In the genomic region with DNA sequence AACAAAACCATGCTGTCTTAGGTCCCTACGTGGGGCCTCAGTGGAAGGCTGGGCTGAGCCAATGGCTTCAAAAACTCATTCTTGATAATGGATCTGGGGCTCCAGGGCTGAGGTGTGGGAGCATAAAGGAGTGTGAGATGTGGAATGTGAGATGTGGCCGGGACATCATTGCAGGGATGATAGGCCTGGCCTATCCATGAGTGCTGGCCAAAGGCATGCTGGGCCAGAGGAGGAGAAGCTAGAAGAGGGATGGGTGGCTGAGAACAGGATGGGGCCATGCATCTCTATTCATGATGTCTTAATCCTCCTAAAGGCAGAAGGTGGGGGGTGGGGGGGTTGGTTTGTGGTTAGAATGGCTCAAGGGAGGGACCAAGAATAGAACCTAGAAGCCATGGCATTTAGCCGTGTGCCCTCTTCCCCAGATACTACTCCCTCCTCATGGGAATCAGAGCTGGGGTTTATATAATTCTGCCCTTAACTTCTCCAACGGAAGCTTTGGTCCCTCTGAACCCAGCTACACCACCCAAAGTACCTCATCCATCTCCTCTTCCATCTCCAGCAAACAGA, we compare ENCODE assay signal across 8 mouse cellular contexts. TPM values are rescaled to one million over a fixed set of nuclear protein-coding genes. Genes with fewer than 3 reads are reported as not detected.
DNase-seq lines count a peak whose midpoint lies in the region; ATAC-seq and TF ChIP-seq lines count a peak whose summit lies in the region.

No protein-coding gene starts in this region.

- DNase-seq in testis, postnatal 14 days (ENCODE audit: low spot score): no peak
- no peak for DNase-seq in liver, embryonic 13.5 days
- DNase-seq in layer of hippocampus, adult 18-20 months (ENCODE audit: low spot score in 2 of 2): no peak
- DNase-seq in cerebellum, adult 9-11 months: no peak
- DNase-seq in spleen, postnatal 10 days (ENCODE audit: low spot score in 2 of 2): no peak

- no peak overlapping the region for H3K27ac ChIP-seq in testis, adult 2 months (ENCODE audit: control insufficient read depth, insufficient read depth, low read depth, low read length)
- H3K27ac ChIP-seq in liver, embryonic 13.5 days: no peak overlapping the region

- no peak for ATAC-seq in erythroblast, adult 5-6 weeks (replicated peaks; ENCODE audit: low FRiP score, poor library complexity, severe bottlenecking)
- ATAC-seq in liver, embryonic 13.5 days (ENCODE audit: low read depth): no peak

- no peak for TF ChIP-seq POLR2A in testis, adult 2 months (IDR thresholded peaks at IDR 0.05; ENCODE audit: control insufficient read depth, low read depth, low read length)

- H3K9ac ChIP-seq in liver, embryonic 13.5 days: no peak overlapping the region

- peak overlapping the region; percentile 90 for H3K4me2 ChIP-seq in liver, embryonic 13.5 days

- H3K36me3 ChIP-seq in erythroblast, embryonic 14.5 days (ENCODE audit: control insufficient read depth): peaks cover 56% of the 10 kb centered on the region
- no peaks in the 10 kb centered on the region for H3K36me3 ChIP-seq in testis, adult 2 months (ENCODE audit: control insufficient read depth, insufficient read depth, low read length)
- H3K36me3 ChIP-seq in liver, embryonic 13.5 days: peaks cover 4% of the 10 kb centered on the region; the same call in 1 of the 2 replicates

- no peaks in the 10 kb centered on the region; the same call in 1 of the 2 replicates for H3K27me3 ChIP-seq in erythroblast, embryonic 14.5 days (ENCODE audit: control insufficient read depth)
- H3K27me3 ChIP-seq in testis, adult 2 months (ENCODE audit: control insufficient read depth, insufficient read depth, low read length): no peaks in the 10 kb centered on the region
- H3K27me3 ChIP-seq in liver, embryonic 13.5 days: peaks cover 51% of the 10 kb centered on the region

- H3K4me3 ChIP-seq in erythroblast, embryonic 14.5 days (replicated peaks): peak overlapping the region; percentile 97
- H3K4me3 ChIP-seq in testis, adult 2 months (ENCODE audit: control insufficient read depth, low read depth, low read length): peak overlapping the region; percentile 83; the same call in 1 of the 2 replicates
- H3K4me3 ChIP-seq in liver, embryonic 13.5 days (replicated peaks): peak overlapping the region; percentile 64

- TF ChIP-seq CTCF in testis, adult 2 months (IDR thresholded peaks at IDR 0.05; ENCODE audit: control insufficient read depth, insufficient read depth, insufficient replicate concordance, low read depth, low read length): no peak

- H3K9me3 ChIP-seq in erythroblast, embryonic 14.5 days (ENCODE audit: control insufficient read depth, low read length): no peaks in the 10 kb centered on the region
- no peaks in the 10 kb centered on the region for H3K9me3 ChIP-seq in liver, embryonic 13.5 days (replicated peaks)

- H3K4me1 ChIP-seq in erythroblast, embryonic 14.5 days (ENCODE audit: control insufficient read depth): peaks cover 98% of the 10 kb centered on the region
- H3K4me1 ChIP-seq in testis, adult 2 months (ENCODE audit: control insufficient read depth, insufficient read depth, low read length): no peaks in the 10 kb centered on the region; the same call in 1 of the 2 replicates
- H3K4me1 ChIP-seq in liver, embryonic 13.5 days (replicated peaks): peaks cover 41% of the 10 kb centered on the region

- WGBS in liver, embryonic 13.5 days (ENCODE audit: insufficient replicate concordance): 68% methylated on average over 4 of the region's 4 CpGs

RNA-seq across cellular contexts. Expression of a gene that starts 1.5 kb away (rescaled TPM):
- polyA plus RNA-seq in erythroblast, embryonic 14.5 days (2012): 11.2 and 11.3 TPM in 2 replicates
- not detected in 2 replicates for total RNA-seq in erythroblast, adult 5-6 weeks (2015; ENCODE audit: low replicate concordance)
- total RNA-seq in erythroblast, adult 5-6 weeks (2017; ENCODE audit: low replicate concordance): not detected in 2 replicates
- polyA plus RNA-seq in testis, adult 2 months (2012; rRNA removed): 3.2 and 5.4 TPM in 2 replicates
- polyA plus RNA-seq in liver, embryonic 13.5 days (2015; fragmentation: Nextera tagmentation; extraction: Ambion mirVana): 5.7 and 7.1 TPM in 2 replicates
- total RNA-seq in layer of hippocampus, adult 18-20 months (2021): 10 to 100 TPM; 13.2 to 13.9 TPM

RNA-seq across cellular contexts. Expression of a gene that starts 11.8 kb away (rescaled TPM):
- 0.07 TPM in 1 of 2 replicates, not detected in the other for polyA plus RNA-seq in erythroblast, embryonic 14.5 days (2012)
- not detected in 2 replicates for total RNA-seq in erythroblast, adult 5-6 weeks (2015; ENCODE audit: low replicate concordance)
- not detected in 2 replicates for total RNA-seq in erythroblast, adult 5-6 weeks (2017; ENCODE audit: low replicate concordance)
- 0.79 and 0.99 TPM in 2 replicates for polyA plus RNA-seq in testis, adult 2 months (2012; rRNA removed)
- 9.7 and 12.3 TPM in 2 replicates for polyA plus RNA-seq in liver, embryonic 13.5 days (2015; fragmentation: Nextera tagmentation; extraction: Ambion mirVana)
- total RNA-seq in layer of hippocampus, adult 18-20 months (2021): 1 to 10 TPM; 1.2 to 1.5 TPM

RNA-seq across cellular contexts. Expression of a gene that starts 47.5 kb away (rescaled TPM):
- 3.8 and 4.0 TPM in 2 replicates for polyA plus RNA-seq in erythroblast, embryonic 14.5 days (2012)
- total RNA-seq in erythroblast, adult 5-6 weeks (2015; ENCODE audit: low replicate concordance): 23.4 and 27.6 TPM in 2 replicates
- 21.5 and 23.1 TPM in 2 replicates for total RNA-seq in erythroblast, adult 5-6 weeks (2017; ENCODE audit: low replicate concordance)
- 28.9 and 54.8 TPM in 2 replicates for polyA plus RNA-seq in testis, adult 2 months (2012; rRNA removed)
- 33.8 and 36.8 TPM in 2 replicates for polyA plus RNA-seq in liver, embryonic 13.5 days (2015; fragmentation: Nextera tagmentation; extraction: Ambion mirVana)
- total RNA-seq in layer of hippocampus, adult 18-20 months (2021): 100 to 1,000 TPM; 272 to 277 TPM

RNA-seq across cellular contexts. Expression of a gene that starts 51.0 kb away (rescaled TPM):
- polyA plus RNA-seq in erythroblast, embryonic 14.5 days (2012): 0.01 TPM in 1 of 2 replicates, not detected in the other
- not detected in 2 replicates for total RNA-seq in erythroblast, adult 5-6 weeks (2015; ENCODE audit: low replicate concordance)
- total RNA-seq in erythroblast, adult 5-6 weeks (2017; ENCODE audit: low replicate concordance): not detected in 2 replicates
- polyA plus RNA-seq in testis, adult 2 months (2012; rRNA removed): 0.15 and 1.2 TPM in 2 replicates
- 0.16 and 0.68 TPM in 2 replicates for polyA plus RNA-seq in liver, embryonic 13.5 days (2015; fragmentation: Nextera tagmentation; extraction: Ambion mirVana)
- 1 to 10 TPM; 1.0 to 1.3 TPM for total RNA-seq in layer of hippocampus, adult 18-20 months (2021)
